Mouse (Mus musculus) intestine, embryonic 16.5 days (tissue): Measurements from ENCODE around the gene Hspg2. TPM values are rescaled to one million over a fixed set of nuclear protein-coding genes. Genes with fewer than 3 reads are reported as not detected.

Source experiments
- ATAC-seq: fragments of 200-750 bp; cut with Nextera tagmentation; 2 replicates; pipeline ENCODE4 v1.8.0; 2017; ENCODE audit warnings: moderate TSS enrichment, moderate library complexity
- H3K27ac ChIP-seq: fragments of 300-500 bp; sonication (generic); 2 replicates; pipeline ENCODE4 v1.5.1; 2014; ENCODE audit warnings: mild to moderate bottlenecking, low read length
- H3K27me3 ChIP-seq: fragments of 300-500 bp; sonication (generic); replicated peaks from 2 replicates; pipeline ENCODE4 v1.6.1; 2014; ENCODE audit warnings: low read length, control low read depth, mixed read lengths; ENCODE audit not compliant: control insufficient read depth, insufficient read depth
- H3K36me3 ChIP-seq: fragments of 300-500 bp; sonication (generic); 2 replicates; pipeline ENCODE4 v1.6.1; 2014; ENCODE audit warnings: low read length, control low read depth; ENCODE audit not compliant: control insufficient read depth, insufficient read depth
- H3K4me1 ChIP-seq: fragments of 300-500 bp; sonication (generic); 2 replicates; pipeline ENCODE4 v1.6.1; 2014; ENCODE audit warnings: low read length, control low read depth, mixed read lengths; ENCODE audit not compliant: control insufficient read depth, insufficient read depth
- H3K4me2 ChIP-seq: fragments of 300-500 bp; sonication (generic); 2 replicates; pipeline ENCODE4 v1.6.1; 2014; ENCODE audit warnings: low read depth, low read length, control low read depth
- H3K4me3 ChIP-seq: fragments of 300-500 bp; sonication (generic); 2 replicates; pipeline ENCODE4 v1.5.1; 2014; ENCODE audit warnings: mild to moderate bottlenecking, low read length
- H3K9ac ChIP-seq: fragments of 300-500 bp; sonication (generic); 2 replicates; pipeline ENCODE4 v1.6.1; 2014; ENCODE audit warnings: low read depth, low read length
- H3K9me3 ChIP-seq: fragments of 300-500 bp; sonication (generic); 2 replicates; pipeline ENCODE4 v1.6.1; 2016; ENCODE audit warnings: low read length, control low read depth; ENCODE audit not compliant: control insufficient read depth
- WGBS: fragments of 180-500 bp; shearing (Covaris S2); extraction: QIAGEN DNeasy Blood & Tissue Kit; methylation state at CpG from one replicate; pipeline ENCODE4 v1.1.7; 2014; 5-methylcytosine and 5-hydroxymethylcytosine counted together
- polyA plus RNA-seq: library from polyadenylated mRNA; unstranded; fragments of >200 nt; fragmentation: Nextera tagmentation; extraction: Ambion mirVana; gene quantifications from 2 replicates; pipeline ENCODE4 v1.2.1, GENCODE M21; 2015

Hspg2 gene
- polyA plus RNA-seq, 1 experiment from 2014 or later, result 24.5 TPM

- no peak for ATAC-seq
- no peaks in the 10 kb centered on the region for H3K9me3 ChIP-seq
- no peak overlapping the region for H3K4me2 ChIP-seq
- no peaks in the 10 kb centered on the region for H3K36me3 ChIP-seq
- H3K27me3 ChIP-seq, result no peaks in the 10 kb centered on the region
- H3K4me3 ChIP-seq, result no peak overlapping the region
- no peak overlapping the region for H3K9ac ChIP-seq
- H3K4me1 ChIP-seq, result peaks cover 4% of the 10 kb centered on the region; the same call in 1 of the 2 replicates
- WGBS, result 64% methylated on average over 4 of the region's 4 CpGs
- H3K27ac ChIP-seq, result no peak overlapping the region
Observed at GRCm38 (mm10) chr4:137457292-137457691, 11.3 kb upstream of the Hspg2 start.

- H3K4me1 ChIP-seq, result peaks cover 11% of the 10 kb centered on the region
- 62% methylated on average over 9 of the region's 9 CpGs for WGBS
Observed at GRCm38 (mm10) chr4:137458310-137458709, 10.3 kb upstream of the Hspg2 start.

GRCm38 (mm10) chr4:137458861-137459260 is 9.7 kb upstream of the Hspg2 start:
- no peaks in the 10 kb centered on the region for H3K27me3 ChIP-seq
- H3K4me1 ChIP-seq, result peaks cover 11% of the 10 kb centered on the region
- no peaks in the 10 kb centered on the region for H3K36me3 ChIP-seq
- H3K4me2 ChIP-seq, result no peak overlapping the region
- H3K27ac ChIP-seq, result no peak overlapping the region
- 54% methylated on average over 5 of the region's 5 CpGs for WGBS
- no peaks in the 10 kb centered on the region for H3K9me3 ChIP-seq
- no peak overlapping the region for H3K9ac ChIP-seq
- H3K4me3 ChIP-seq, result no peak overlapping the region
- ATAC-seq, result no peak

More at GRCm38 (mm10) chr4:137458310-137458709, 10.3 kb upstream of the Hspg2 start:
- Histone ChIP-seq H3K4me3 (no peak overlapping the region), H3K4me2 (no peak overlapping the region), H3K9me3 (no peaks in the 10 kb centered on the region), H3K27me3 (no peaks in the 10 kb centered on the region), H3K36me3 (no peaks in the 10 kb centered on the region), H3K9ac (no peak overlapping the region), H3K27ac (no peak overlapping the region)
- no peak for ATAC-seq

- ATAC-seq, result no peak
- Histone ChIP-seq H3K4me3 (no peak overlapping the region), H3K36me3 (no peaks in the 10 kb centered on the region), H3K27me3 (no peaks in the 10 kb centered on the region), H3K9me3 (no peaks in the 10 kb centered on the region), H3K4me1 (peaks cover 21% of the 10 kb centered on the region), H3K9ac (no peak overlapping the region), H3K4me2 (no peak overlapping the region), H3K27ac (no peak overlapping the region)
- WGBS, result 76% methylated on average over 14 of the region's 14 CpGs
Observed at GRCm38 (mm10) chr4:137460676-137461075, 7.9 kb upstream of the Hspg2 start.

- 77% methylated on average over 4 of the region's 4 CpGs for WGBS
- Histone ChIP-seq H3K27ac (no peak overlapping the region), H3K9ac (no peak overlapping the region), H3K36me3 (no peaks in the 10 kb centered on the region), H3K27me3 (no peaks in the 10 kb centered on the region), H3K4me1 (peaks cover 21% of the 10 kb centered on the region), H3K4me2 (no peak overlapping the region), H3K4me3 (no peak overlapping the region), H3K9me3 (no peaks in the 10 kb centered on the region)
- ATAC-seq, result no peak
Observed at GRCm38 (mm10) chr4:137461217-137461616, 7.4 kb upstream of the Hspg2 start.

- H3K27ac ChIP-seq, result no peak overlapping the region
- H3K36me3 ChIP-seq, result no peaks in the 10 kb centered on the region
- 50% methylated on average over 16 of the region's 16 CpGs for WGBS
- ATAC-seq, result peak; percentile 55
- no peak overlapping the region for H3K9ac ChIP-seq
- H3K27me3 ChIP-seq, result no peaks in the 10 kb centered on the region
- no peak overlapping the region for H3K4me3 ChIP-seq
- no peaks in the 10 kb centered on the region for H3K9me3 ChIP-seq
- peaks cover 21% of the 10 kb centered on the region for H3K4me1 ChIP-seq
- H3K4me2 ChIP-seq, result no peak overlapping the region
Observed at GRCm38 (mm10) chr4:137461981-137462690, 6.4 kb upstream of the Hspg2 start.

GRCm38 (mm10) chr4:137465125-137465787 is 3.3 kb upstream of the Hspg2 start:
- Histone ChIP-seq H3K4me1 (peaks cover 35% of the 10 kb centered on the region), H3K4me3 (no peak overlapping the region), H3K9me3 (no peaks in the 10 kb centered on the region), H3K27ac (peak overlapping the region; percentile 6), H3K36me3 (no peaks in the 10 kb centered on the region), H3K9ac (peak overlapping the region; percentile 3; the same call in 1 of the 2 replicates), H3K4me2 (no peak overlapping the region), H3K27me3 (no peaks in the 10 kb centered on the region)
- 67% methylated on average over 13 of the region's 13 CpGs for WGBS
- no peak for ATAC-seq

GRCm38 (mm10) chr4:137466991-137467390 is 1.6 kb upstream of the Hspg2 start:
- Histone ChIP-seq H3K36me3 (no peaks in the 10 kb centered on the region), H3K9ac (no peak overlapping the region), H3K4me1 (peaks cover 46% of the 10 kb centered on the region), H3K27ac (0 out of 2 replicates have a peak overlapping the region, but pooled peaks have one; percentile 29), H3K4me2 (no peak overlapping the region), H3K27me3 (no peaks in the 10 kb centered on the region), H3K9me3 (no peaks in the 10 kb centered on the region), H3K4me3 (no peak overlapping the region)
- ATAC-seq, result no peak
- 70% methylated on average over 4 of the region's 4 CpGs for WGBS

- H3K4me1 ChIP-seq, result peaks cover 43% of the 10 kb centered on the region
- no peaks in the 10 kb centered on the region for H3K27me3 ChIP-seq
- no peaks in the 10 kb centered on the region for H3K9me3 ChIP-seq
- no peak overlapping the region for H3K9ac ChIP-seq
- 0 out of 2 replicates have a peak overlapping the region, but pooled peaks have one; percentile 80 for H3K27ac ChIP-seq
- H3K4me2 ChIP-seq, result no peak overlapping the region
- no peak overlapping the region for H3K4me3 ChIP-seq
- 87% methylated on average over 2 of the region's 2 CpGs for WGBS
- no peaks in the 10 kb centered on the region for H3K36me3 ChIP-seq
- no peak for ATAC-seq
Observed at GRCm38 (mm10) chr4:137467525-137467924, 1.0 kb upstream of the Hspg2 start.
